Mouse (Mus musculus): Measurements from ENCODE around the gene Cyb5b.

The Cyb5b gene

DNA sequence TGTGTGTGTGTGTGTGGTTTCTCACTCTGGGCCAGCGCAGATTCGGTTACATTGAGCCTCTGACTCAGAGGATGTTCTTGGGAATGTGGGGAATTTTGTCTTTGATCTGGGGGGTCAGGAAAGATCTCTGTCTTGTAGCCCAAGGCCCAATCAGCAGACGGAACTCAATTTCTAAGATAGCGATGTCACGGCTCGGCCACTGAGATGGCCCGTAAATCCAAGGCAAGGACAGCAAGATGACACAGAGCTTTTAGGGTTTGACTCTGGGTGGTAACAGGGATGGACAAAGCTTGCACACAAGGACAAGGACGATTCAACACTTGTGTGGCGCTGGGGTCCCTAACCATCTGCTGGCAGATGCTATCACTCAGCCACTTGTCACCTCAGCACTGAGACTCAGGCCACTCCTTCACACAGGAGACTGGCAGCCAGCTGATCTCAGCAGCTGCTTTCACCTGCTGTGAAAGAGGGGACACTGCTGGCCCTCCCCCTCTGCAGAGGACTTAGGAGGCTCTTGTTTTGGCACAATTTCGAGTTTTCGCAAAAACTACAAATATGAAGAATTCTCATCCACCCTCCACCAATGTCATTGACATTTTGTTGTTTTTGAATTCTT, 76.7 kb downstream of the Cyb5b start:
- TF ChIP-seq GATA4 (IDR thresholded peaks at IDR 0.05; ENCODE audit: insufficient replicate concordance, low read length), result no peak

DNA sequence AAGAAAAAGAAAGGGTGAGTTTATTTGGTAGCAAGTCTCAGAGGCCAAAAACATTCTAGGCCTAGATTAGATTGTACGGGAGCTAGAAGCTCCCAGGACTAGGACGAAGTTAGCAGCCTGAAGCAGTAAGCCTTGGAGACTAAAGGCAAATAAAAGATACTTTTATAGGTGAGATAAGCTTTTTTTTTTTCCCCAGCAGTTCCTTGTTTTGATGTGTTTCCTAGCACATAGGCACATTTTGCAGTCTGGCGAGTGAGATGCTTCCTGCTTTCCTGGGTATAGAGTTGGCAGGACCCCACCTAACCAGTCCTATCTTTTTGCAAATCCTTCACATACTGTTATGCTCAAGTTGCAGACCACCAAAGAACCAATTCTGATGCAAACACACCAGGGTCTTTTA, 82.8 kb downstream of the Cyb5b start:
- TF ChIP-seq GATA4 (IDR thresholded peaks at IDR 0.05; ENCODE audit: insufficient replicate concordance, low read length), result no peak

DNA sequence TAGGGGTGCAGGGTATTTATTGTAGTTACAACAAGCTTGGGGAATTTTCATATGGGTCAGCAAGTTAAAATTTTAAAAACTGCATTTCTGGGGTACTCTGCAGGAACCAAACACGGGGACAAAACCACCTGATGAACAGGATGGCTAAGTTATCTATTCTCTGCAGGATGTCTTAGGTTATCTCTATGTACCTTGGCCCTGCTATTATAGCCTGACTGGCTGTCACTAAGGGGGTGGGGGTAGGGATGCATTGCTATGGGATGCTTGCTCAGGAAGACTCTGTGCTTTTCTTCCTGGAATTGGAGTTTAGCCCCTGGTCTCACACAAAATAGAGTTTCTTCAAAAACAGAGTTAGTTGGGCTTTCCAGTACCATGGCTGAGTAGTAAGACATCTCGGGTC, 83.3 kb downstream of the Cyb5b start:
- TF ChIP-seq GATA4 (IDR thresholded peaks at IDR 0.05; ENCODE audit: insufficient replicate concordance, low read length), result no peak
